Mouse (Mus musculus) right cerebral cortex, postnatal 4 days (tissue): ENCODE measurements around the gene Ticam1.

Experiments
- DNase-seq: peaks from one replicate; pipeline ENCODE4 v3.0.0-alpha.2; 2022

Gene Ticam1

DNA sequence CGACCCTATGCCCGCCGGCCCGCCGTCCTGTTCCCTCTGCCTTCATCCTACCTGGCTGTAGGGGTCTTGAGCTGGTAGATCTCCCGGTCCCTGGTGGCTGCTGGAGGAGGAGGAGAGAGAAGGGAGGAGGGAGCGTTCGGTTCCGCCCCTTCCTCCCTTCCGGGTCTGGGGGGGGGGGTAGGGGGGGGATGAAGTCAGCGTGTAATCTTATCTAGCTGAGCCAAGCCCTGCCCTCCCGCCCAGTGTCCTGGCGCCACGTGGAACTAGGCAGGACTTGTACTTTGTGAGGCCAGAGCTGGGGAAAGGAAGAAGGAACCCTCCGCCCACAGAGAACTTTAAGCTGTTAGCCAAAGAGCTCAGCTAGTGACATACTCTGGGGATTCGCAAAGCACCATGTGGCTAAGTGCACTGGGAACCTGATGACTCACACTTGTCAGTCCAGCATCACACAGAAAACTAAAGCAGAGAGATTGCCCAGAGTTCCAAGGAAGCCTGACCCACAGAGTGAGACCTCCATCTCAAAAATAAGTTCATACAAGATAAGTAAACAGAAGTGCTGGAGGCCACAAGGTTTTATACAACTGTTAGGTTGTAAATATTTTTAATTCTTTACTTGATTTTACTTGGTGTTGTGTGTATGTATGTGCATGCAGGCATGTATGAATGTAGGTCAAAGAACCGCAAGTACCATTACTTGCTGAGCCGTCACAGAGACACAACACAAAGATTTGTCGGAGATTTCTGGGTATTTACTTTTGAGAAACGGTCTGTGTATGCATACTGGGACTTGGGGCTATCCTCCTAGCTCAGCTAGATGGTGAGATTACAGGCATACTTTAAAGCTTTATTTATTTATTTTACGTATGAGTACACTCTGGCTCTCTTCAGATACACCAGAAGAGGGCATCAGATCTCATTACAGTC is at the start of gene Ticam1:
TSS of gene Ticam1 (minus strand) at position 144 of the 924 bp plus-strand sequence.
- peak; percentile 49 for DNase-seq

DNA sequence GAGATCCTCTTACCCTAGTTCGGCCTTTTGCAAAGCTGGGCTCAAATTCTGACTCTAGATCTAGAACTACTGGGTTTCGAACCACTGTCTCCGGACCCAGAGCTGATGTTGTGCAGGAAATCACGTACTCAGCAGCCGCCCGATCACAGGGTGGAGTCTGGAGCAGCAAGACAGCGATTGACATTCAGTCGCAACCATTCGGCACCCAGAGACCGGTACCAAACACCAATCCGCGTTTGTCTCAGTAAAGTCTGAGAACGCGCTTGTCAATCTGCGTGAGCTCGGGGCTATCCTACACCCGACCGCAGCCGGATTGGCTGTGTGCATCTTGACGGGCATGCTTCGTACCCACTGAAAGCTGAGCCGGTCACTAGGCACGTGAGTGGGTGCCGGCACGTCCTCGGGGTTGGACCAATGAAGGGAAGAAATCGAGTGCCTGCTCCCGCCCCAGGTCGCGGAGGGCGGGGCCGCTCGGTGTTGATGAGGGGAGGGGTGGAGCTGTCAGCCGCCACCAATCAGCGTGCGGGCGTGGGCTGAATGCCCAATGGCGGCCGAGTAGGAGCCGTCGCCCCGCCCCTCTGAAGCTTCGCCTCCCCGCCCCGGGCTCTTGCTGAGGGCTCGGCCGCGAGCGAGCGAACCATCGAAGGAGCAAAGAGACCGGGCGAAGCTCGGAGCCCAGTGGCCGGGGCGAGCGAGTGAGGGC is 49.0 kb upstream of the Ticam1 start, which contains the start of gene Kdm4b:
TSS of gene Kdm4b (plus strand) at position 613 of the 703 bp plus-strand sequence.
- DNase-seq = peak; percentile 99

DNA sequence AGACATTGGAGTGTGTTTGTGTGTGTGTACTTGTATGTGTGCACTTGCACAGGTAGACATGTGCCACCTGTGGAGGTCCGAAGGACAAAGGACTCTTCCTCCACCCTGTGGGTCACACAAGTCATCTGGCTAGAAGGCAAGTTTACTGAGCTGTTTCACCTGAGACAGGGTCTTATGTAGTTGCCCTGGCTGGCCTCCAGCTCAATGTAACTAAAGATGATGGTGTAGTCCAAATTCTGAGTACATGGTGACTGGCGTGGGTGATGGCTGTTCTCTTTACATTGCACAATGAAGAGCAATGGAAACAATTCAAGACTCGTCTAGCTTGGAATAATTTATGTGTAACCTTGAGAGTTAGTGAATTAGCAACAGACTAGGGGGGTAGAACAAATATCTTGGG is 47.8 kb upstream of the Ticam1 start:
- no peak for DNase-seq

DNA sequence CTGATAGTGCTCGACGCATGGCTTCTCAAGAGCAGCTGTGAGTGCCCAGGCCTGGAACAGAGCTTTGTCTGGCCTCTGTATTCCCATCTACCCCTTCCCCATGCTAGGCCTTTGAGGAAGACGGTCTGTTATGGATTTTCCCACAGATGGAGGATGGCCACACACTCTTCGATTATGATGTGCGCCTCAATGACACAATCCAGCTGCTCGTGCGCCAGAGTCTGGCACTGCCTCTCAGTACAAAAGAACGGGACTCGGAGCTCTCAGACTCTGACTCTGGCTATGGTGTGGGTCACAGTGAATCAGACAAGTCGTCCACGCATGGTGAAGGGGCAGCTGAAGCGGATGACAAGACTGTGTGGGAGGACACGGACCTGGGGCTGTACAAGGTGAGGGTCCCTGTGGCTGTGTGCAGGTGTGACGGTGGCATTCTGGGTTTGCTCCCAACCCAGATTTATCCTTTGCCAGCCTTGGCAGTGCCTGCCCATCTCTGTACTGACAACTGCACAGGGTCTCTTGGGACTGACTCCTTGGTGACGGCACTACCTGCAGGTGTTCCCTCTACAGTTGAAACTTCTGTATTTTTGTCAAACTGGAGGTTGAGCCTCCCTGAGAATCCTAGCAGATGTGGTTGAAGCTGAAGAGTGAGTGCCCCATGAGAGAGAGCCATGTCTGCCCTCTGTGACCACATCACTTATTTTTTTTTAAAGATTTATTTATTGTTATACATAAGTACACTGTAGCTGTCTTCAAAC is 32.8 kb upstream of the Ticam1 start:
- no peak for DNase-seq

DNA sequence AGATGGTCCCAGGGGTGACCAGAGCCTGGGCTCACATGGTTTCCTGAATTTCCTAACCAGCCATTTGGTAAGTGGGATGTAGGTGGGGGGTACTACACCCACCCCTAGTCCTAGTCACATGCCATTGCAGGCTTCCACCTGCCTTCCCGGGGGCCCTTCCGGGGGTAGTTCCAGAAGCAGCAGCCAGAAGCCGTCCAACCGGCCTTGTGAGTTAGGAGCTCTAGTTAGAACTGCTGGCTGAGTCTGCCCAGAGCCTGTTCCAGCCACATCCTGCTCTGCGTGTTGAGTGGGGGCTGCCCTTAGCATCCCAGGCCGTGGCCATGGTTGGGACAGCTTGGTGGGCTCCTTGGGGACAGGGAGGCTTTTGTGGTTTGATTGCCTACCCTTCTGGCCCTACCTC is 31.5 kb upstream of the Ticam1 start:
- DNase-seq = no peak

DNA sequence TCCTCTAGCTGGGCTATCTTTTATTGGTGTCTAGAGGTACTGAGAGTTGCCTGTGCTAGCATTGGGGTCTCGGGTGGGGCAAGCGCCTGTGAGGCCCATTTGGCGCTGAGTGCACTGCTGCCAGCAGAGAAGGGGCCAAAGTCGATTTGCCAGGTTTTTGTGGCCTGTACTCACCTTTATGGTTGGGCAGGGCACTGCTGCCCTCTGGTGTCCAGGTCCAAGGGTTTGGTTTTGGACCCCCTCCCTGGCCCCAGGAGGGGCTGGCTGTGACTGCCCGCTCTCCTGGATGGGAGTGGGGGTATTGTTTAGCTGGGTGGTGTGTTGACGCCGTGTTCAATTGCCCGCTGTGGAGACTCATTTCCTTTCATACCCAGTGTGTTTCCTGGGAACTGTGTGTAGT is 29.2 kb upstream of the Ticam1 start:
- DNase-seq = no peak

DNA sequence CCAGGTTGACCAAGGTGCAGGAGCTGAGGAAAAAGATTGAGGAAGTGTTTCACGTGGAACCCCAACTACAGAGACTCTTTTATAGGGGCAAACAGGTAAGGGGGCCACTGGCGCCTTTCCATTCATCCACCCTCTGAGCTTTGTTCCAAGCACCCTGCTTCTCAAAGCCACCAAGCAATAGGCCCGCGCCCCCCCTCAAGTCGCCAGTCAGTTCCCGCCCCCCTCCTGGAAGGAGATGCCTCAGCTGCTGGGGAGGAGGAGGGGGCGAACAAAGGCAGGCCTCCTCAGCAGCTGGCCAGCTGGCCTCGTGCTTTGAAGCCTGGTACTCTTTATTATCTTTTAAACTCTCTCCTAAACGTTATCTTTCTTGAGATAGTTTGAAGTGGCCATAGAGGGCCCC is 28.6 kb upstream of the Ticam1 start:
- DNase-seq = no peak

DNA sequence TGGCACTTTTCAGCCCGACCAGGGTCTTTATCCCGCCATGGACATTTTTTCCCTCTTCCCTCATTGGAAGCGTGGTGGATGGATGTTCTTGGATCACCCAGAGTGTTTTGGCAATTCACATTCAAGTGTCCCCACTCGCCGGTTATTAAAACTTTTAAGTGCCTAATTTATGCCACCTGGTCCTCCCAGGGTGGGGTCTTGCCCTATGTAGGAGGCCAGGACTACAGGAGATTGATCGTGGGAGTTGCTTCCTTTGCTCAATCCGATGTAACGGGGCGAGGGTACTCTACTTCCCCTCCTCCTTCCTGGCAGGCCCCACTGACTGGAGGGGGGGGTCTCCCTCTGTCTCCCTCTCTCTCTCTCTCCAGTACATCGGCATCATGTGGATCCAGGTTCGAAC is 28.1 kb upstream of the Ticam1 start:
- DNase-seq = no peak

DNA sequence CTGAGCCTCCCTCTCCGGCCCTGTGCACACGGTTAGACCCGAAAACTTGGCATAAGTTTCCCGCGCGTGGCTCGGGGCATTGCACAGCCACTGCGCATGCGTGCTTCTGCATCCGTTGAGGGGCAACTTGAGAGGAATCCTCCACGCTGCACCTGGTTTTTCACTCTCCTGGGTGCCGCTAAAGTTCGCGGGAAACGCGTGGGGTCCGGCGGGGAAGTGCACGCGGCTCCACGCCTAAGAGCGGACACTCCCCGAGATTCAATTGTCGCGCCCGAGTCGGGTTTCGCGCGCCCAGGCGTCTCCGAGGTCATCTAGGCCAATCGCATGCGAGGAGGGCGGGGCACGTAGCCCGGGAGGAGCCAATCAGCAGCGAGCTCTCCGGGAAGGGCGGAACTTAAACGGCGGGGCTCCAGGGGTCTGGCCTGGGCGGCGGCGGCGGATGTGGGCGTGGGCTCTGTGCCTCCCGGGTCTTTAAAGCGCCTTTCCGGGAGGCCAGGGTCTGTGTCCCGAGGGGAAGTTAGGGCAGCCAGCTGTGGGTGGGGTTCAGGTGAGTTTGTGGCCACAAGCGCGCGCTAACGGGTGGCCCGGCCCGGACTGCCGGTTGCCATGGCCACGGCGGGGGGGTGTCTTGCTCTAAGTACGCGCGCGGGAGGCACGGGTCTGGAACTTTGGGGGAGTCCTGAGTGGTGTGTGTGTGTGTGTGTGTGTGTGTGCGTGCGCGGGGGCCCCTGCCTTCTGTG is 27.4 kb upstream of the Ticam1 start:
- peak; percentile 93 for DNase-seq

DNA sequence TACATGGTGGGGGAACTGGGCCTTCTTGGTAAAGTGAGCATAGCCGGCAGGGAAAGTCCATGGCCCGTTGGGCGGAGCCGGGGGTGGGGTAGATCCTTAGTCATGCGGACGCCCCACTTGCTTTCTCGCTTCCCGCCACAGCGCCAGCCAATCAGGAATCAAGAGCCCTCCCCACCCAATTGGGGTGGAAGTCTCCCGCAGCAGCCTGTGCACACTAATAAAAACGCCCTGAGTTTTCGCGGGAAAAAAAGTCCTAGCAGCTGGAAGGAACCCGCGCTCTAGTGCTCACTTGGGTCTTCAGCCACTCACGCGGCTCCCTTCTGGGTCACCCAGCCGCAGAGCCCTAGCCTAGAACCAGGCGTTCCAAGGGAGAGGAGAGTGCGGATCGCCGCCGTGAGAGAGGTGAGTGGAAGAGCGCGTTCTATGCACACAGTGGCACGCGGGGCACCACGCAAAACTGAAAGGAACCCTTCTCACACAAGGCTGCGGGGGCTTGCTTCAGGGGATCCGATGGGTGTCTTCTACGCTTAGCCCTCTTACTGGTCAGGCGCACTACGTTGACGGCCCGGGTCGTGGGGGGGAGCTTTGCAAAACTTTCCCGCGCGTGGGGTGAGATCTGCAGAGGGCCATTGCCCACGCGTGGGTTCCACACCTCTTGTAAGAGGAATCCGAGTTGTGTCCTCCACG is 26.7 kb upstream of the Ticam1 start, which contains the start of gene Uhrf1:
TSS of gene Uhrf1 (plus strand) at position 162 of the 687 bp plus-strand sequence.
- peak; percentile 37 for DNase-seq

DNA sequence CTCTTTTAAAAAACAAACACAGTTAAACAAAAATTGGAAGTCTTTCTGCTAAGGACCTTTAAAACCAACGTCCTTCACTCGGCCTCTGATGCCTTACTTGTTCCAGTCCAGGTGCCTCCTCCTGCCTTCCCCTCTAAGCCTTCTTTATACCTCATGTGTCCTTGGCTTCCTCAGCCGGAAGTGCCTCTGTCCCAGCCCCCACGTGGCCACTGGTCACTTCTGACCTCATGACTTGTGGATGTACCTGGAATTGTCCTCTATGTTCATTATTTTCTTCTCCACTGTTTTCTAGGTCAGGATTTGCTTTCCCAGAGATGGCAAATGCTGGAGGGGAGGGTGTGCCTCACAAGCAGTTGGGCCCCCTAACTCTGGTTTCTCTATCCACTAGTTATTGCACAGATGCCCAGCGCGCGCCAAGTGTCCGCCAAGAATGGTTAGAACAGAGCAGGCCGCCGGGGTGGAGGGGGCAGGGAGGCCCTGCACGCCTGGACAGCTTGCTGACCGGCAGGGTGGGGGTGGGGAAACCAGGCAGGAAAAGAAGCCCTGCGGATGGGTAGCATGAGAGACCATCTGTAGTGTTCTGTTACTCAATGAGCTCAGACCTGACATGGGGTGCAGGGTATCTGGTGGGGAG is 25.9 kb upstream of the Ticam1 start:
- DNase-seq = no peak

DNA sequence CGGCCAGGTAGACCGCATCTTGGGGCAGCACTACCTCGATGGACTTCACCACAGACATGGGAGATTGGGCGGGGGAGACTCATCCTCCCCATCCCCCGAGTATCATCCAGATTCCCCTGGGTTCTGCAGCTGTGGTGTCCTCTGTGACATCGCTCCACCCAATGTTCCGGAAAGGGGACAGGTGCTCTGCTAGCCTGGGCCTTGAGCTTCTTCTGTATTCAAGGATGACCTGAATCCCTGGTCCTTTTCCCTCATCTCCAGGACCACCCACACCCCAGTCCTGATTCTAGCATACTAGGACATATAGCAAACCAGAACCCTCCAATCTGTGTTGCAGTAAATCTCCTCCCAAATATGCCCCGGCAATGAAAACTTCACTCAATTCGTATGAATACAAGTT is 23.6 kb upstream of the Ticam1 start, which contains the start of gene Arrdc5:
TSS of gene Arrdc5 (minus strand) at position 101 of the 400 bp plus-strand sequence.
- no peak for DNase-seq

DNA sequence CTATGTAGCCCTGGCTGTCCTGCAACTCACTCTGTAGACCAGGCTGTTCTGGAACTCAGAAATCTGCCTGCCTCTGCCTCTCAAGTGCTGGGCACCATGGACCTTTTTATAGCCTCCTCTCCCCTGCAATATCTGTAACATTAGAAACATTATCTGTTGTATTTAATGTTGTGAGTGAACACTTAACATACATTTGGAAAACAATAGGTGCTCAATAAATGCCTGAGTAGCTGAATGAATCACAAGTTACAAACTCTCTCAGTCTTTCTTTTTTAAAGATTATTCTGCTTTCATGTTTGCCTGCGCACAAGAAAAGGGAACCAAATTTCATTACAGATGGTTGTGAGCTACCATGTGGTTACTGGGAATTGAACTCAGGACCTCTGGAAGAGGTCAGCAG is 21.7 kb upstream of the Ticam1 start:
- DNase-seq = no peak

DNA sequence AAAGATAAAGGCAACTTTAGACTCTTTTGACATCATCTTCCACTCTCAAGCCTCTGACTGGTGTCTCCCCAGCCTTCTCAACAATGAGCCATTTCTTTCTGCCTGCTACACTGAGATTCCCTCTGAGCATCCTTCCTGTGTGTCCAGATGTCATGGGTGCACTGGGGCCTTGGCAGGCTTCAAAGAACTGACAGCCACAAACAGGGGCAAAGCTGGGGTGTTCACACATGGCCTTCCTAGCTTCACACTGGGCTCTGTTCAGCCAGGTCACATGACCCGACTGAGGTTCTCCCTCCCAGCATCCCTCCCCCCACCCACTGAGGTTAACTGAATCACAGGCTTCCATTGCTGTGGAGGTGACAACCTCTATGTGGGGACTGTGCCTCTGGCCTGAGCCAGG is 19.6 kb upstream of the Ticam1 start:
- DNase-seq = no peak

DNA sequence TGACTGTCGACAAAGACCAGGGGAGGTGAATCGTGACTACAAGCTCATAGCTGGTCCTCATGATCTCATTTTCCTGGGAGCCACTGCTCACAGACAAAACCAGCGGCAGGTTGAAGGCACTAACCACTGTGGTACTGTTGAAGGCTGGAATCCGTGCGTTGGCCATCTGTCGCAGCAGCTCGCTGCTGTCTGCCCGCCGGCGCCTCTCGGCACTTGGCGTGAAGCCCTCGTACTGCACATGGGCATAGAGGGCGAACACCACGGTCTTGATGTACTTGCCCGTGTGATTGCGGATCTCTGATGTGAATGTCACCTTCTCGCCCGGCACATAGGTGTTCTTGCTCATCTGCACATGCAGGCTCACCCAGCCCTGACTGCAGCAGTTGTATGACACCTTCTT is 17.7 kb upstream of the Ticam1 start:
- peak; percentile 23 for DNase-seq

DNA sequence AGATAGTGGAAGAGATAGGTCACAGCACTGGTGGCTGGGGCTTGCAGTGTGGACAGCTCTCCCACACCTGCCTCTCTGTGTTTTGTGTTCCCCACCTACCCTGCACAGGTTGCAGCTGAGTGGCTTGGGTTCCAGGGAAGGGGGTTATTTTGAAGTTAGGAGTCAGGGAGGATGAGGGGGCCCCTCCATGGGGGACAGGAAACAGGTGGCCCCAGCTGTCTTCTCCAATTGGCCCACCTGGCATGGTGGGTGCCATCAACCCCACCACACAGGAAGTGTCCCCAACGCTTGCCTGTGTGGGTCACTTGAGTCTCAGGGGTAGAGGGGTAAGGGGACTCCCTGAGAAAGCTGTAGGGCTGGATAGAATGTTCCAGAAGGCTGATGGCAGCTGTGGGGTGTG is 16.7 kb upstream of the Ticam1 start:
- no peak for DNase-seq

DNA sequence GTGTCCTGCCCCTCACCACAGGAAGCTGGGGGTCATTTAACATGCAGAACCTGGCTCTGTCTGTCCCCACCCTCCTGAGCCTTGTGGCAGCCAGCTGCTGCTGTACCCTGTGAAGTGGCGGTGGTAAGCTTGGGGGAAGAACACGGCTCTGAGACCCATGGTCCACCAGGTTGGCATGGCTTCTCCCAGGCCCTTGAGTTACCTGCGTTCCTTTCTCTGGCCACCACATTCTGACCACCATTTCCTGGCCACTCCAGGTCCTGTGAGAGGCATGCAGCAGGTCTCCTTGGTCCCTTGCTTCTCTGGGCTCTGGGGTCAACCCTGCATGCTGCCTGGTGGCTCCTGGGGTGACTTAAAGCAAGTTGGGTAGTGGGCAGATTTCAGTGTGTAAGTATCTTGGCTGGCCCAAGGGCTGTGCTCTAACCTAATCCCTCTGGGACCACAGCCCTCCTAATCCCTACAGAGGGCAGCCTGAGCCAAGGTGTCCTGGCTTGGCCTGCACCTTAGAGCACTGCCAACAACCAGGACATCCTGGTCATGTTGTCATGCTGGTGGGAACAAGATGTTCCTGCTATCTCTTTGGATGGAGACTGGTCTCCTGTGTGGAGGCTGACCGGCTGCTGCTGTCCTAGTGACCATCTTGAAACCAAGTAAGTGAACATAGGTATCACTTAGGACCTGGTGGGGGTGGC is 16.1 kb upstream of the Ticam1 start, which contains the start of gene Plin3:
TSS of gene Plin3 (minus strand) at position 343 of the 692 bp plus-strand sequence.
- no peak for DNase-seq

DNA sequence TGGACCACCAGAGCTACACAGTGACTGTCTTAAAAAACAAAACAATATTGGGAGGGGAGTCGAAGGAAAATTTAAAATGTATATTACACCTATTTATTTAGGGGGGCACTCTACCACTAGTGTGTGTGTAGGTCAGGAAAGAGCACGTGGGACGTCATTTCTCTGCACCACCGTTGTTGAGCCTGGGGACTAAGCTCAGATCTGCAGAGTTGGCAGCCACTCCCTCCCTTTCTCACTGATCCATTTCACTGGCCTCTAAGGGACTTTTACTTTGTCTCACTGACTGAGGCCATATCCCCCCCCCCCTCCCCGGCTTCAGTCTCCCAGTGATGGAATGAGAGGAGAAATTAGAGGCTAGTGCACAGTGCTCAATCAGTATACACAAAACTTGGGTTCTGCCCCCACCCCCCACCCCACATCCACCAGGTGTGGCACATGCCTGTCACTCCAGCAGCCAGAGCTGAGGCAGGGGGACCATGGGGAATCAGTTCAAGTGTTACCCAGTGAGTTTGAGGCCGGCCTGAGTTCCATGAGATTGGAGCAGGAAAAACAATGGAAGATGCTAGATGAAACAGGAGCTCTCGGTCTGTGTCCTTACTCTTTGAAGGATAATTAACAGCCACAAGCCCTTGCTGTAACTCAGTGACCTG is 15.4 kb upstream of the Ticam1 start:
- no peak for DNase-seq

DNA sequence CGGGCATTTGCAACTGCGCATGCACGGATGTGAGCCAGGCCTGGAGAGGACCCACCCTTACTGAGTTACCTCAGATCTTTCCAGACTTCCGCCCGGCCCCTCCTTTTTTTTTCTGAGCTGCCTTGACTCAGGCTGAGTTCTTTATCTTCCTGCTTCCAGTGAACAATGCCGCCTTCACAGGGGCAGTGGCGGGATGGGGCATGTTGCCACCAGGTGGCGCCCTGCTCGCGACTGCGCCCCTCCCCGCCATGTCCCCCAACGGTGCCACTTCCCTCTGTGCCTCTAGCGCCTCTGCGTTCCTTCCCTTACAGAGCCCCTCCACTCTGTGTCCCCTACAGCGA is 14.6 kb upstream of the Ticam1 start:
- peak; percentile 77 for DNase-seq
